Mouse (Mus musculus): ENCODE measurements around the gene Skap2.

- no peak for TF ChIP-seq CTCF (IDR thresholded peaks at IDR 0.05)
- TF ChIP-seq POLR2A (IDR thresholded peaks at IDR 0.05; ENCODE audit: insufficient read depth, low read depth, low read length), result no peak
Observed at GRCm38 (mm10) chr6:51933034-51933611, 79.2 kb downstream of the Skap2 start.

Data from heart, adult 2 months (tissue).